Mouse (Mus musculus) layer of hippocampus, postnatal 25 days (tissue): ENCODE measurements around the gene U90926. TPM values are rescaled to one million over a fixed set of nuclear protein-coding genes. Genes with fewer than 3 reads are reported as not detected.

Source experiments
- DNase-seq, 2 experiments: peaks; one replicate each; pipeline ENCODE4 v3.0.0; 2022; ENCODE audit warnings: mixed read lengths in 2 of 2, low spot score in 1 of 2; ENCODE audit errors: extremely low spot score in 1 of 2
- total RNA-seq, 2 experiments: library from RNA; stranded (reverse); gene quantifications; 2 replicates each; pipeline ENCODE4 v1.2.3; 2021

The U90926 gene
- not detected for total RNA-seq

DNA sequence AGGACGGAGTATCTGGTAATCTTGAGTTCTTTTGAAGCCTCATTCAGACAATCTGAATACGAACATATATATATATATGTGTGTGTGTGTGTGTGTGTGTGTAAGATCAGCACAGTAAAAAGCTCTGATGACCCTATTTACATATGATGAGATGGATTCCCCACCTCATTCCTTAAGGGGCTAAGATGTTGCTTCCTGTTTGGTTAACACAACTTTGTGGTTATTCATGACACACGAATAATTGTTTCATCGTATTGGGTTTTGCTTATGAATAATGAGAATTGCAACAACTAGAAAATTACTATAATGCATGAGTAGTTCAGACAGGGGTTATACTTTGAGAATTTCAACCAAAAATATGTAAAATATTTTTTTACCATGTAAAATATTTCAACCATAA lies at the start of gene U90926:
U90926 (minus strand) TSS at position 101 of the 400 bp plus-strand sequence.
- no peak for DNase-seq

DNA sequence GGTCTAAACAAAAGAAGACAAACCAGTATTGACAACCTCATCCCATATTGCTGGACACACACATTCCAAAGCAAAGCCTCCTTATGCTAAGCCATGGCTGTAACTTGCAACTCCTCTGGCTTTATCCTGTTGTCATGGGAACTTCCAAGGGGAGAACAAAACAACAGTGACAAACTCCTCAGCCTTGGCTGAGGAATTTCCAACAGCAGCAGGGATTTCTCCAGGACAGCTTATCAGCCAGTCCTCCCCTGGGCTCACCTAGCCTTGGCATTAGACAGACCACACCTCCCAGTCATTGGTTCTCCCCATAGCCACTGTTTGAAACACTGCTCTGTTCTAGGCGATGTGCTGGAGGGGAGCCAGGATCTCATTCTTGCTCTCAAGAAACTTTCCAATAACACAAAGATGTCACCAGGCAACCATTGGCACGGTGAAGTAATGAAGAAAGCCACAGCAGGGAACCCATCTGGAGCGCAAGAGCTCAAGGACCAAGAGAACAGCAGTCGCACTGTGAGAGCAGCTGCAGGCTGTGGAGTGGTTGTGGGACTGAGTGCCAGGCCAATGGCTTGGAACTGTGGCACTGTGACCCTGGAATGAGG lies 48.7 kb upstream of the U90926 start:
- DNase-seq = peak; percentile 30 to 65

DNA sequence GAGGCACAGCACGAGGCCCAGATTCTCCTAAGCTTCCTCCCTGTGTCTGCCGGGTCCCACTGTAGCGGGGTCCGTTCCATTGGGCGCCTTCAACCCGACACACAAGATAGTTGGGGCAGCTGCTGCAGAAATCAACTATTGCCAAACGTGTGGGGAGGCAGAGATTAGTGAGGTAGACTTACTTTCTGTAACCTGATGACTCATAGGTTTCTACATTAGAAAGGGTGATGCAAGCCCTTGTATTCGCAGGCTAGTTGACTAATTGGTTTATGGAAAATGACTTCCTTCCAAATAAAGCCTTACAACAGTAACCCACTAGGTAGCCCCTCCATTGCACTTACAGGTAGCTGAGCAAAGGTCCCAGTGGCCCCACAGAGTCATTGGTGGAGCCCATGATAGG lies 47.4 kb upstream of the U90926 start:
- DNase-seq = no peak

DNA sequence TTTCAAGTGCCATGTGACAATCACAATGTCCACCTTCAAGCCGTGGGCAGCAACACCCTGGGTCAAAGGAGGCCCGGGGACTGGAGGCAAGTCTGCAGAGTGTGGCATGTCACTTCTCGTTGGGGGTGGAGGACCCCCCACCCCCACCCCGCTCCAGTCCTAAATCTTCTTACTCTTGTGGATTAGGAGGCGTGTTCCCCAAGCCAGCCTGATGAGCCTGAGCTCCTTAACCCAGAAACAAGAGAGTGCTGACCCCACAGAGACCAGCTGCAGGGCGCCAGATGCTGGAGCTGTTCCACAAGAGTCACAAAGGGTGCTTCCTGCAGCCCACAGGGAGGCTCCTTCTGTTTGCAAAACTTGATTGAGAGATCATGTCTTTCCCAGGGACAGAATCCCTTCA lies 41.0 kb upstream of the U90926 start, which contains the start of gene Ppef2:
Ppef2 (minus strand) TSS at position 61 of the 400 bp plus-strand sequence.
- DNase-seq = no peak

DNA sequence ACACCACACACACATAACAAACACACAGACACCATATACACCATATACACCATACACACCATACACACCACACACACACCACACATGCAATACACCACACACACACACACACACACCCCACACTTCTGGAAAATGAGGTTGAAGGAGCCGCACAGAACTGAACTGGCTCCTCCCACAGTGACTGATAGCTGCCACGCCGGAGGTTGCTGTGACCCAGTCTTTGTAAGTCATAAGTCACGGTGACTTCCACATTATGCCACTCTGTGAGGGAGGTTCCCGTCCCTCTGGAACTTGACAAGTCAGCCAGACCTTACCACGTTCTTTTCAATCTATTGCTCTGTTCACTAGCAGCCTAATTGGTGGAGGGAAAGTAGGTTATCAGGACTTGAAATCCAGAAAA lies 39.3 kb upstream of the U90926 start:
- no peak for DNase-seq

DNA sequence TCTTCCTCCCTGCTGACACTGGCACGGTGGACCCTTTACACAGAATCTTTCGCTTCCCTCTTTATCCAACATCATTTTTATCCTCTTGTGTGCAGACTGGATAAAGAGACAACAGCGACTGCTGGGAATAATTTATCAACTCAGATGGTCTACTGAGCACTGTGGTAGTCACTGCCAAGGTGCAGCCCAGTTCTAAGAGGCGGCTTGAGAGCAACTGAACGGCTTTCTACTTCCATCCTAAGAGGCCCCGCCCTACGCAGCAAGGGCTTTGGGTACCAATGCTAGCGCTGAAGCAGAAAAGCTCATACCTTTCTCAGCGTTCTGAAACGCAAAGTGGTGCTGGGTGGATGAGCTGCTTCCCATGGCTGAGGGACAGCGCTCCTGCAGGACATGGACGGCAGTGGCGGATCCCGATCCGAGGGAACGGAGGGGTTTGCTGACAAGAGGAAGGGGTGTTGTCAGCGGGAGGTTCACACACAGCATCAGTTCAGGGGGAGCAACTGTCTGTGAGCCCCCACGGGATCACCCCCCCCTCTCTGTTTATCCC lies 37.7 kb upstream of the U90926 start:
- DNase-seq = peak in 1 of 2 experiments; percentile 20

DNA sequence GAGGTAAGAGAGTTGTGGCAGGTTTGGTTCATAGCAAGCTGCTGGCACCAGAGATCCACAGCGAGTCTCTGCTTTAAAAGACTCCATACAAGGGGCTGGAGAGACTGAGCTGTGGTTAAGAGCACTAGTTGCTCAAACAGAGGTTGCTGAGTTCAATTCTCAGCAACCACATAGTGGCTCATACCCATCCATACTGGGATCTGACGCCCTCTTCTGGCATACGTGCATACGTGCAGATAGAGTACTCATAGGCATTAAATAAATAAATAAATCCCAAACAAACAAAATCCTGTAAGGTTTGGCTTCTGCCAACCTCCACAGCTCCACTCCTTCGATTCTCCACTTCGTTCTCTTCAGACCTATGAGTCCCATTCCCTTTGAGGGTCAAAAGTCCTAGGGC lies 36.8 kb upstream of the U90926 start:
- no peak for DNase-seq

DNA sequence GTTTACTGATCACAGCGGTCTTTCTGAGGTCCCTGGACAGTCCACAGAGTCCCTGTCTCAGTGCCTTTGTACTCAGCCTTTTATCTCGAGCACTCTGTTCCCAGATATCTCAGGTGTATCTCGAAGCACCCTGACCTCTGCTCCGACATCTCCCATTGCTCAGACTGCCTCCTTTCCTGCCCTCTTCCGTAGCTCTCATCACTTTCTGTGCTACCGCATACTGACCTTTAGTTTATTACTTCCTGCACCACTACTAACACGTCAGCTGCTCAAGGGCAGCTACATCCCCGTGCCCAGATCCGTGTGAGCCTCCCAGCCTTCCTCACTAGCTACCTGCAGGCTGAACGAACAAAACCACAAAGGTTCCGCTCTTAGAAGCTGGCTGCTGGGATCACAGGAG lies 33.4 kb upstream of the U90926 start:
- DNase-seq = no peak

DNA sequence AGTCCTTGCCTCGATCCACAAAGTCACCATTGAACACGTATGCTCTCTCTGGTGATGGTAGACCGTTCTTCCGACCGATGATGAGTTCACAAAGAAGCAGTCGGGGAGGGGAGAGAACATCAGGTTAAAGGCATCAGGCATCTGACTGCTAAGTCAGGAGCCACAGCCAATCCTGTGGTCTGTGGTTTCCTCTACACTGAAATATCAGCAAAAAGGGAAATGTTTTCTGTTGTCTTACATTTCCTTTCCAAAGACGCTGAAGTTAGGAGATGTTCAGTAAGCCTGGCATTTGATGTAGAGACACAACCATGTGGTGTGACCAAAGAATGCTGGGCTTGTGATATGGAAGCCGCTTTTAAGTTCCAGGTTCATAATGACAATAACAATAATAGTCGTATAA lies 30.3 kb upstream of the U90926 start:
- DNase-seq = no peak

DNA sequence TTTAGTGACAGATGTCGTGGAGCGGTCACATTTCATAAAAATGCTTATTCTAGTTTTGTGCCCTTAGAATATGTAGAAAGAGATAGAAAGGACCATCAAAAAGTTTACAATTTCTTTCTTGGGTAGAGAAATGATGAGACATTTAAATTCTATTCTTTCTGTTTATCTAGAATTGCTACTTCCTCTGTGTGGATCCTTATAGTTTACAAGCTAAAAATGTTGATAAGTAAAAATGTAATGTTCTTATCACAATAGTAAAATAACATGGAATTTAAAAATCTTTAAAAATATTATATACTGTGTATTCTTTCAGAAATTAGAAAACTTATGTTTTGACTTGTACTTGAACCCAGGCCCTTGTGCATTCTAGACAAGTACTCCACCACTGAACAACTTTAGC lies 29.7 kb upstream of the U90926 start:
- DNase-seq = no peak

DNA sequence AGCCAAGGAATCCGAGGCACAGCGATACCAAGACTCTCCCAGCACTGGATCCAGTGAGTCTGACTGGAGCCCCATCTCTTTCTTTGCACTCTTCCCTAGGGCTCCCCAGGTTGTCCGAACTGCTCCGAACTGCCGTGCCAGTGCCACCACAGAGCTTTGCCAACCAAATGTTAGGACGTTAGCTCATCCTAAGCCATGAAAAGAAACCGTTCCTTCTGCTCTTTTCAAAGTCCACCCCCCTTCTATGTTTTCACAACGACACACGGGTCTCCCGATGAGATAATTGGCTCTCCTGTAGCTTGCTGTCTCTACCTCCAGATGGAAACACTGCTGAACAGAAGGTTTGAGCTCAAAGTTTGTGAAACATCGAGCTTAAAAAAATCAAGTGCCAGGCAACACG lies 25.6 kb upstream of the U90926 start:
- DNase-seq = no peak

DNA sequence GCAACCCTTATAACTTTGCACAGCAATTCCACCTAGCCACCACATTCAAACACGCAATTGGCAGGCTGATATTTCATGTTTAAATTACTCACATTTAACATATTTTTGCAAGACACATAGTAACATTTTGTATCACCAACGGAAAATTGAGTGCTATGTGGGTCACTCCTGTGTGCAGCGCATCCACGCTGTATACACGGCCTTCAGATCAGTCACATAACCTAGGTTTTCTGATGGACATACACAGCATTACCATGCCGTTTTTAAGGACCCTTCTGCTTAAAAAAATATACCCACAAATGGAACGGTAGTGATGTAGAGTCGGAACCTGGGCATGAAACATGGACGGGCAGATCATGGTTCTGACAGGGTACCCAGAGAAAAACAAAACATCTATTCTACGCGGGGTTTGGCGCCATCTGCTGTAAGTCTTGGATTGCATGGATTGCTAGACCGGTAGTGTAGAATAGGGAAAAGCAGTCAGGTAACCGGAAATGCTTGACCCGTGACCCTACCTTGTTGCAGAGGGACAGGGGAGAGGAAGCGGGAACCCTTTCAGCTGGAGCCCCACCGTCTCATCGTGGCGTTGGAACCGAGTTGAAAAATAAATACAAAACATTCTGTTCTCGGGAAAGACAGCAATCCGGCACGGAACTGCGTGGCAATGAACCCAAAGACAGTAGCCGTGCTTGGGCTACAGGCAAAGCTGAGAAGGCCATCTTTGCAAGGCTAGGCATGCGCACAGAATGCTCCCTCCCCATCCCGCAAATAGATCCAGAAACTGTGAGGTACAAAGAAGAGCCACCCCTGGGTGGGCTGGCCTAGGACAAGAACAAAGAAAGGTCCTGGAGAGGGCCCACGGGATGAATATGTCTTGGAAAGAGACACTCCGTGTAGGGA lies 24.4 kb upstream of the U90926 start:
- peak; percentile 51 to 76 for DNase-seq

DNA sequence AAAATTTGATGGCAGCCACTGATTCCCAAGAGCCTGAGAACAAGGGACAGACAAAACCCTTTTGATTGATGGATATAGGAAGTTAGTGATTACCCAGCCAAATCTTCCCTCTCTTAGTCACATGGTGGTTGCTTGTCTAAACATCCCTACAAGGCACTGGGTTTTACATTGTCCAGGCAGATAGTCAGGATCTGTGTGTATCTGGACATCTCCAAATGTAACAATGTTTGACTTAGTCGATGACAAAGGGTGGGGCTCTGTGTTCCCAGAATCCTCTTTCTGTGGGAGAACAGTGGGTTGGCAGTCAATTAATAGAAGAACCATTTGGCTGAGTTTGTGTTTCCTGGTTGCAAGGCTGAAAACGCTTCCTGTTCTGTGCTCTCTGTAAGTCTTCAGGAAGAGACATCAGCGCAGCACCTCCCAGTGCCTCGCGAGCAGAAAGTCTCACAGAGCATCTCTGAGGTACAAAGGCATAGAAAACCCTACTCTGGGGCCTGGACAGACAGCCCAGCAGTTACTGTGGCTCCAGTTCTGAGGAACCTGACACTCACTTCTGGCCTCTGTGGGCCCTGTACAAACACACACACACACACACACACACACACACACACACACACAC lies 19.8 kb upstream of the U90926 start:
- DNase-seq = no peak

DNA sequence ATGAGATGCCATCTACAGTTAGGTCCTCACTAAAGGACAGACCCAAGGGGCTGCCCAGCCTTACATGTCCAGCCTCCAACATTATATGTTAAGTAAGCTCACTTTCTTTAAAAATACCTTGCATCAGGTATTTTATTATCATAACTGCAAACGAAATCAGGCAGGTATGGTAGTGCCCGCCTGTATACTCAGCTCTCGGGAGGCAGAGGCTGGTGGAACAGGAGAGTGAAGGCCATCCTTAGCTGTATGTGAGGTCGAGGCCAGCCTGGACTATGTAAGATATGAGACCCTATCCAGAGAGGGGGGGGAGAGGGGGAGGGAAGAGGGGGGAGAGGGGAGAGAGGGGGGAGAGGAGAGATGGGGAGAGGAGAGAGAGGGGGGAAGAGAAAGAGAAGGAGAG lies 18.2 kb upstream of the U90926 start:
- no peak for DNase-seq

DNA sequence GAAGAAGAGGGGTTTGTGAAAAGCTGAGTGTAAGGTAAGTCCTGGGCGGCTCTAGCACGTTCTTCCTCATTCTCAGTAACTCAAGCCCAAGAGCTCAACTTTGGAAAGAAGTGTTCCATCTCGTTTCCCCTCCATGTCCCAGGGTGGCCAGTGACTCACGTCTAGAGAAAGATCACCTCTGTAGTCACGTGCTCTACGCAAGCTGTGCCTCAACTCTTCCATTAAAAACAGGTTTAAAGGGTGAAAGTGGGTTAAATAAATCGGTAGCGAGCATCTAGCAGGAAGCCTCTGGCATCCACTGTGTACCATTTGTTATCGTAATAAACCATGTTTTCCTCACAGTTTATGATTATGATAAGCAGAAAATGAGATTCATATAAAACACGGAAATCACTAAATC lies 16.6 kb upstream of the U90926 start:
- no peak for DNase-seq

DNA sequence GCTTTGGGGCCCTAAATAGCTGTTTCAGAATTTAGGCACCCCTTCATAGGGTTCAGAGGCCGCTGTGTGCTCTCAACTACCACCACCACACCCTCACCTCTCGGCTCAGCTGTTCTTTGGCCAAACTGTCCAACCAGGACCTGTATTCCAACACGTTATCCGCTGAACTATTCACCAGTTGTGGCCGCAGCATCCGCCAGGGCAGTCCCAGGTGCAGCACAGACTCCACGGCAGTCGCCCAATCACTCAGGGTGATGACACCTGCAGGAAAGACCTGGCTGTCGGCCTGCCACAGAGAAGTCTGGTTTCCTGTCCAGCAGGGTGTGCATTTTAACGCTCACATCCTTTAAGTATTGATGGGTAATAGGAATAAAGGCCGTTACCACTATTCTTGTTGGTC lies 15.1 kb upstream of the U90926 start:
- DNase-seq = no peak

DNA sequence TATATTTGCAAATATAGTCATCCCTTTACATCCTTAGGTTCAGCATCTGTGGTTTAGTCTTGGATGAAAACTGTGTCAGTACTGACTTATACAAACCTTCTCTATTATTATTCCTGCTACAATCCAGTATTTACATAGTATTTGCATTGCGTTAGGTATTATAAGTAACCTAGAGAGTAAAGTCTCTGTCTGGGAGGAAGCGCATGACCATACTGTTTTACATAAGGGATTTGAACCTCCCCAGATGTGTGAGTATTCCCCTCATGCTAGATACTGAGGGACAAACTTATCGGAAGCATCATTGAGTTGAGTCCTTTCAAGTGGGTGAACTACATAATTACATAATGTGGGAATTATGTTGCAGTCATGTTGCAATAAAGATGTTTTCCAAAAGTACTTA lies 14.3 kb upstream of the U90926 start:
- no peak for DNase-seq

DNA sequence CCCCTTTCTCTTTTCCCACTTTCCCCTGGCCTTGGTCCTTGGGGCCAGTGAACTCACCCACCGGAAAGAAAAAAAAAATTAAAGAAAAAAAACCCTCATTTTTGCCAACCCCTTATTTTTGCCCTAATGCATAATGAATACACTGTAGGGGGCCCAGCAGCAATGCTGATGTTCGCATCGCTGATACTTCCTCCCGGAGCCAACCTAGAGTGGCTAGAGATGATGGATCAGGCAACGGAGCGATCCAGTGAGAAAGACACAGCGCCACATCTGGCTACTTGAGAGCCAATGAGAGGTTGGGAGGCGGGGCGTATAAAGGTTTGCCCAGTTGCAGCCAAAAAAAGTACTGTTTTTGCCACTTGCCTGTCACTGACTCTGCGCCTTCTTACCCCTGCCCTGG lies 13.6 kb upstream of the U90926 start:
- no peak for DNase-seq

DNA sequence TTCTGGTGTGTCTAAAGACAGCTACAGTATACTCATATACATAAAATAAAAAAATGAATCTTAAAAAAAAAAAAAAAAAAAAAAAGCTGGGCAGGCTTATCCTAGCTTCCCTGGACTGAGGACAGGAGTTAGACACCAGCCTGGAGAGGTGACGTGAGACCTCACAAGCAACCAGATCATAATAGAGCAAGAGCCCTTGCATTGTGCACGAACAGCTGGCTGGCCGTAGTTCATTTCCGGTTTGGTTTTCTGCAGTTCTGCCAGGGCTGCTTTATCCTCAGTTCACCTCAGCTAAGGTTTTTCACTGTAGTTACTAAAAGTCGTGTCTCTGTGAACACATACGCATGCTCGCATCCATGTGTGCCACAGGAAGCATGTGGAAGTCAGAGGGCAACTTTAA lies 12.6 kb upstream of the U90926 start:
- DNase-seq = no peak

DNA sequence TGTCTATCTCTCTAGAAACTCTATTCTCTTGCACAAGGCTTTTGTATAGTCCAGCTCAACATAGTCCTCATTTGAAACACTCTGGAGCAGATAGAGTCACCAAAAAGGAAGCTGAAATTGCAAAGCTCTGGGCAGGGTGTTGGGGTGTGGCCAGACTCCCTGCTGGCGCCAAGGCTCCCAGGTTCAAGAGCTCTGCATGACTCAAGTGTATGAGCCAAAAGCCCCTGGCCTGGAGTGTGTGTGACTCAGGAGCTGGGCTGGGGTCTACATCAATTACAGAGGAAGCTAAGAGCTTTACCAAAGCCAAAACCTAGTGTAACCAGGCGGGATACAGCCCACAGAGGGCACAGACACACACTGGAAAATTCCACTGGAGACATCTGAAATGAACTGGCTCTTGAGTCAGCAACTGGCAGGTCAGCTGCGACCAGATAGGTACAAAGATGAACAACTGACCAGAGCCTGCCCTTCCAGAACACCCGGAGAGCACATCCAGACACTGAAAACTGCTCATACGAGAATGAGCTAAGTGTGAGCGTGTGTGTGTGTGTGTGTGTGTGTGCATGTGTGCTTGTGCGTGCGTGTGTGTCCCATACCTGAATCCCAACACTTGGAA lies 5.2 kb upstream of the U90926 start:
- no peak for DNase-seq

DNA sequence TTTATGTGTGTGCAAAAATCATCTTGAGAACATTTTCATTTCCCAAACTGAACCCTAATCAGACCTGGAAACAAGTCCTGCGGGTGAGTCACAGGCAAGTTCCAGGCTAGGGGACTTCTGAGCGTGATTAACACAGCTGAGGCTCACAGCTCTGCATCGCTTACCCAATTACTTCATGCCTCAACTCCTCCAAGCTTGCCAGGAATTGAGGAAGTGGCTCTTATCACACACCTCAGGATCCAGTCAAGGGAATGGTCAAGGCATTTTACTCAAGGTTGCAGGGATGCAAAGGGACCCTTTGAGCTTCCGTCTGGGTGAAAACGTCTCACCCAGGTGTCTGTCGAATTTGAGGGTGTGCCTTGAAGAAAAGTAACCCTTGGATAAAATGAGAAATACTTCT lies 4.6 kb upstream of the U90926 start:
- DNase-seq = no peak
